Mouse (Mus musculus) cerebellum, adult 9-11 months (tissue): ENCODE measurements around the gene Camta2.

Experiments used
- DNase-seq: peaks from one replicate; pipeline ENCODE4 v3.0.0; 2022

Gene Camta2

DNA sequence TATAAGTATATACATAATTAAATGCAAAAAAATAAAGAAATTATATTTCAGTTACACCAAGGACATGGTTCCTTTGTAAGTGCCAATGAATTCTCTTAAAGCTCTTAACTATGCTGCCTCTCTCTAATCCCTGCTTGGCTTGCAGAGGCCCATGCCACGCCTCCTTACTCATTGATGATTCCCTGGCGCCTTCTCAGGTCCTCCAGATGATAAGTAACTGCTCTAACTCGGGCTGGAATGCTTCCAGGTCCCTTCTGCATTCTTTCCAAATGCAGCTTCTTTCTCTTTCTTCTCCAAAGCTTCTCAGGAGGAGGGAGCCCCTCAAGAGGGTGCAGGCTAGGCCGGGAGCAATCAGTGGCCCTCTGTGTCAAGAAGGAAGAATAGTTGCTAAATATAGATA is 1.7 kb upstream of the Camta2 start:
- no peak for DNase-seq

DNA sequence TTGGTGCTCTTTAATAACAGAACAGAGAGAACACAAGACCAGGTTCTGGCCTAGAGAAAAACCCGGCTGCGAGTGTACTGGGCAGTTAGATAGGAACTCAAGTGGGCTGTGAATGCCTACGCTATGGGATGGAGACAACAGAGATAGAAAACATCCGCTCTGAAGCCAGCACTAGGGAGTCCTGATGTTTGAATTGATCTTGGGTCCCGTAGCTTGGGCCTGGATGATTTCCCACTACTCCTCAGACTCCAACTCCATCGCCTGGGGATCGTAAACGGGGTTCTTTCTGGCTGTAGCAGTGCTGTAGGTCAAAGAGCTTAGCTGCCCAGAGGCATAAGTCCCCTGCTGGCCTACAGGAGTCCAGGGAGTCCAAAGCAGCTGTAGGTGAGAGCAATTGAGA is 467 bp upstream of the Camta2 start:
- DNase-seq = no peak

GRCm38 (mm10) chr11:70686901-70687566 is 871 bp downstream of the Camta2 start:
- DNase-seq = peak; percentile 85

DNA sequence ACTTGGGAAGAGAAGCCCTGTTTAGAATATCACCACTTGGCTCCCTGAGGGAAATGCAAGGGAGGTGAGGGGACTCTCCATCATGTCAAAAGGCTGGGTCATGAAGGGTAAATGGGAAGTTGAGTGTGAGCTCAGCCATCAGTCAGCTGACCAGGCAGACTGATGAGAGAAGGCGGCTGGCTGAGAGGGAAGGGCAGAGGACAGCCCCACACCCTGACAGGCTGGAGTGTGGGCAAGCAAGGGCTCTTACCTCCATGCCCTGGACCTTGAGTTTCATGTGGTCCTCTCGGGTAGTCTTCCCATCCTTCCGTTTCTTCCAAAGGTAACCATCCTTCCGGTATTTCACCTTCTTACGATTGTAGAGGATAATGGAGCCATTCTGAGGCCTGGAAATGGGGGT is 4.3 kb downstream of the Camta2 start:
- no peak for DNase-seq

DNA sequence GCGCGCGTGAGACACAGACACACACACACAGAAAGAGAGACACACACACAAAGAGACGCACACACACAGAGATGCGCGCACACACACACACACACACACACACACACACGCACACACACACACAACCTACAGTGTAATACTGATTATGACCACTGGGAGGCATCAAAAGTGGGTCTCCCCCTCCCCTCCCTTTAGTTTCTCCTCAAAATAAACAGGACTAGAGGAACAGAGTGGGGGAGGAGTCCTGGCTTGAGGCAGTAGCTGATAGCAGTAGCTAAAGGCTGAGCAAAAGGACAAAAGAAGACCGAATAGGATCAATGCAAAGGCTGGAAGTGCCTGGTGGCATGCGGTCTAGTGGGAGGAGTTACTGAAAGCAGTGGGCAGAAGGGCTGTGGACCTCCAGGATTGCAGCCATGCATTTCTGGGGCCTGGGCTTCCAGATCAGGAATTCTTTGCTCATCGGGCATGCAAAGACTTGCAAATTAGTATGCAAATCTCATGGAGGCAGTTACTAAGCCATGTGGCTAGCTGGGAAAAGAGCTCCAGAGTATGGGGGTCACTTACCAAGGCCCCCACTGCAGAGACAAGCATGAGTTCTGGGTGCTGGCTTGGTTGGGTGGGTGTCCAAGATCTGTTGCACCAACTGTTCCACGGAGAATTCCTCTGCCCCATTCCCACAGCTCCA is 5.9 kb downstream of the Camta2 start:
- DNase-seq = no peak

- DNase-seq = no peak
Observed at GRCm38 (mm10) chr11:70681170-70681569, 6.7 kb downstream of the Camta2 start.

DNA sequence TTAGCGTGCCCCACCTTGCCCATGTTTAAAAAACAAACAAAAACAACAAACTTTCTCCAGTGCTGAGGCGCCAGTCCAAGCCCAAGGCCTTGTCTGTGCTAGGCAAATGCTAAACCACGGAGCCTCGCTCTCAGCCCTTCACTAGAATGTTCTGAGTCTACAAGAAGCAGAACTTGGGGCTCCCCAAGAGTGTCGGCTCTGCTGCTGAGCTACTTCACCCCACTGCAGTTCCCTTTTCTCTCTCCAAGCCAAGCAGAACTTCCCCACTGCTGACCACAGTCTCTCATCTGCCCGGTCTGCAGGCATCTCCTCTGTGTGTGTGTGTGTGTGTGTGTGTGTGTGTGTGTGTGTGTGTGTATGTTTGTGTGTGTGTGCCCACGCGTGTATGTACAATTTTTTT is 8.0 kb downstream of the Camta2 start:
- no peak for DNase-seq

GRCm38 (mm10) chr11:70679361-70679760 is 8.5 kb downstream of the Camta2 start:
- no peak for DNase-seq

- DNase-seq = no peak
Observed at GRCm38 (mm10) chr11:70678576-70678975, 9.3 kb downstream of the Camta2 start.

DNA sequence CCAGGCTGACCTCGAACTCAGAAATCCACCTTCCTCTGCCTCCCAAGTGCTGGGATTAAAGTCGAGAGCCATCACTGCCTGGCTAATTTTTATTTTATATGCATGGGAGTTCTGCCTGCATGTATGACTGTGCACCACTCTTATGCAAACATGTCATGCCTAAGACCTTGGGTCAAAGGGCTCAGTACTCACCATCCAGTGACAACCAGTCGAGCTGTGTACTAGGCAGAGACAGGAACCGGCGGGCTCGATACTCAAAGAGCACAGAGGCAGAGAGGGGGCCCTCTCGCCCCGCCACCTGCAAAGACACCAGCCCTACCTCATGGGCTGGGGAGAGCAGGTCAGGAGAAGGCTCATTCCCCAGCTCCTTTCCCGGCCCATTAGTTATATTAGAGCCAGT is 9.8 kb downstream of the Camta2 start:
- DNase-seq = no peak

GRCm38 (mm10) chr11:70674501-70674900 is 13.4 kb downstream of the Camta2 start:
- peak; percentile 38 for DNase-seq

- DNase-seq = peak; percentile 36
Observed at GRCm38 (mm10) chr11:70674014-70674413, 13.9 kb downstream of the Camta2 start.

- peak; percentile 35 for DNase-seq
Observed at GRCm38 (mm10) chr11:70671333-70672047, 16.4 kb downstream of the Camta2 start.

DNA sequence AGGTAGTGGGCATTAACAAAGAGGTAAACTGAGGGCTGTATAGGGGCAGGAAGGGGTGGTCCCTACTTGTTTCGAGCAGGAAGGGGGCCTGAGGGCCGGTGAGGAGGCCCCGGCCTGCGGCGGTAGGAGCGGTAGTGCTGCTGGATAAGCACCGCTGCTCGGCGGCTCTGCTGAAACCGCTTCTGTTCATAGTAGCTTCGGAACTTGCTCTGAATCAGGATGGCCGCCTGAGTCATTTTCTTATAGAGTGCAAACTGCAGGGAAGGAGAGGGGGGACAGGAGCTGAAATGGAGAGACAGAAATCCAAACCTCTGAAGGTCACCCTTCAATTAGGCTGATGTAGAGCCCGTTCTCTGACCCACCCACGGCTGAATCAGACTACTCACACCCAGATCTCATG is 17.4 kb downstream of the Camta2 start:
- no peak for DNase-seq

GRCm38 (mm10) chr11:70669582-70670345 is 18.1 kb downstream of the Camta2 start:
- DNase-seq = peak; percentile 87

DNA sequence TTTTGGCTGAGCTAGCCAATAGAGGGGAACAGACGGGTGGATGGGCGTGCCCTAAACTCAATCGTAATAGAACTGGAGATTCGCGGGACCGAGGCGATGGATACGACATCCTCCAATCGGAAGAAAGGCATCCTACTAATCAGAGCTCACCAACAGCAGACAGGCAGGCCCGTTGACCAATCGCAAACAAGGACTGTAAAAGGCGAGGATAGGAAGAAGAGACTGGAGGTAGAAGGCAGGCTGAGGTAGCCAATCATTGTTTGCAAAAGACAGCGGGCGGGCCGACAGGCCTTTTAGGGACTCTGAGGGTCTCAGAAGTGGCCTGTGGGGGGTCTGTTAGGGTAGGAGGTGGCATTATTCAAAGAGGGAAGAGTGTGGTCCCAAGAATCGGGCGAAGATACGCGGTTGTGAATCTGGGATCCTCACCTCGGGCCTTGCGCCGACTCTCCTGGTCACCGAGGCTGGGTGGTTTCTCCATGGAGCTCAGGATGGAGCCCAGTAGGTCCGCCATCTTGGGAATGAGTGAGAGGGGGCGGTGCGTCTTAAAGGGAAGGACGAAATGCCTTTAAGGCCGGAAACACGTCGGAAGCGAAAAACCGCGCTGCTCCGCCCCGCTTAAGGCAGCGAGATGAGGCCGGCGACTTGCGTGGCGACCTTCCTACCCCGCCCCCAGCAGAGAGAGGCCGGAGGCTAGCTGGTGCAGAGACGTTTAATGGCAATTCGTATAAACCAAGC is 19.0 kb downstream of the Camta2 start, which contains the start of gene Spag7:
Spag7 (minus strand) TSS at position 646 of the 735 bp plus-strand sequence.
- DNase-seq = peak; percentile 100

DNA sequence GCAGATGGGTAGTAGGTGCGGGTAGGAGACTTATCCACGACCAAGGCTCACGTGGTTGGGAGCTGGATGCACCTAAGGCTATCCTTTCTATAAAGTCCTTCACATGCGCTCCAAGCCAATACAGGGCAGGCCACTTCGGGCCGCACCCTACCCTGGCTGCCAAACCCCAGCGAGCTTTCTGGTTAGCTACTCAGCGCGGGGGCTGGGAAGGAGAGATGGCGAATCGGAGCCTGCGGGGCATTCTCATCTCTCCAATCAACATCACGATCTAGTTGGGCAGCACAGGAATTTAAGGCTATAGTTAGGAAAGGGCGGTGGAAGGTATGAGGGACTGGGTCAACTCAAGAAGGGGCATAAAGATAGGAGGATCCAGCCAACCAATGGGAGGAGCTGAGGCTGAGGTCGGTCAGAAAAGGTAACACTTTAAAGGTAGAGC is 19.6 kb downstream of the Camta2 start:
- no peak for DNase-seq

DNA sequence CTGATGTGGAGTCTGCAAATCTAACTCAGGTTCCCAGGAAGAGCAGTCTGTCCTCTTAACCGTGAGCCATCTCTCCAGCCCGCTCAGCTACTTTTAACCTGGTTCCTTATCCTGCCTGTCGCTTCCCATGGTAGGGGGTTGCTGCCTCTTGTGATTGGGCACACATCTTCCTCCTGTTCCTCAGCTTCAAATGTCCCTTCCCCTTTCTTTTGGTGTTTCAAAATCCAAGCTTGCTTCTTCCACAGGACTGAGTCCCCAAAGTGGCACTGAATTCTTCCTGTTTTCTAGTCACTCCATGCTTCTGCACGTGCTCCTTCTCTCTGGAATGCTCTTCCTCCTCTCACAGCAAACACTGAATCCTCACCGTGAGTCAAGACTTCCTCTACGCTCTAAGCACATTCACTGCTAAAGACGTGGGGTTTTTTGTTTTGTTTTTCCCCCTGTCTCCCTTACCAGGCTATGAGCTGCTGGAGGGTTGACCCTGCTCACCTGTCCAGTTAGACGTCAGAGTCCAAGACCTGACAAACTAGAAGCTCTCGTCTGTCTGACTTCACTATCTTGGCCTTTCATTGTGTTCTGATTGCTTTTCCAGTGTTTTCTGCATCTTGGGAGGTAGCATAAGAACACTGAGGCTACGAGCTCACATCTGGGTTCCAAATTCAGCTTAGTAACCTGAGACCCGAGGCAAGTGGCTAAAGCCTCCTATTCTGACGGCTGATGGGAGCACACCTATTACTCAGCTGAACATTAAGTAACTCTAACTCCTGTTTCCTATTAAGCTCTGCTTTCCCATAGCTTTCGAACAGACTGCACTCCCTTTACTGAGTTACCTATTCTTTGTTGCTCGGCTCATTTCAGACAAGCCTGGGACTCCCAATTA is 20.4 kb downstream of the Camta2 start:
- DNase-seq = peak; percentile 36

DNA sequence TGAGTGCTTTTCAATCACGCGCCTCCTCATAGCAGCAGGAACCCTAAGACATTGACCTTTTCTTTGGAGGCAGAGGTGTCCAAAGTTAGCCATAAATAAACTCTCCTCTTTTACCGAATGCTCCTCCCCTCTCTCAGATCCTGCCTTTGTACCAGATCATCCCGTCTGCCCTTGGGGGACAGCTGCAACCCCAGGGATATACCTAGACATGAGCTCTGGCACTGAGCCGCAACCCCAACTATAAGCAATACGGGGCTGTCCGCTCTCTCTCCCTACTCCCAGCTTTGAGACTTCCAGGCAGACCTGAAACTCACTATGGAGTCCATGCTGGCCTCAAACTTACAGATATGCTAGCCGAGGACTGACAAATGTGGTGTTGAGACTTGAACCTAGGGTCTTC is 21.2 kb downstream of the Camta2 start:
- DNase-seq = peak; percentile 49

- DNase-seq = no peak
Observed at GRCm38 (mm10) chr11:70664741-70665140, 23.2 kb downstream of the Camta2 start.

DNA sequence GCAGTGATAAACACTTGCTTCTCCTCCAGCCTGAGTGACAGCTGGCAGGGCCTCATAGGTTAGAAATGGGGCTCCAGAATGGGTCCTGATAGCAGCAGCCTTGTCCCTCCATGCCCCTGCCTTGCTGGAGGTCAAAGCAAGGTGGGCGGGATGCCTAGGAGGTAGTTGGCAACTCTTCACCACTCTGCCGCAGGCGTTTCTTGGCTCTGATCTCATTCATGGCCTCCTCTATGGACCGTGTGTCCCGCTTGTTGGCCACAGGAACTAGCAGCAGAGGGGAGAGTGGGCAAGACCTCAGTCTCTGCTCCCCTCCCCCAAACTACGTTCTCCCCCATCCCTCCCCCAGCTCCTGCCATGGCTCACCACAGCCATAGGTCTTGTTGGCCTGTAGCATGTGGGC is 23.9 kb downstream of the Camta2 start:
- no peak for DNase-seq
